Mouse (Mus musculus) MEL (cell line): Measurements from ENCODE around the gene Lhfpl2. TPM values are rescaled to one million over a fixed set of nuclear protein-coding genes. Genes with fewer than 3 reads are reported as not detected.

Source experiments
- DNase-seq: peaks from one replicate; pipeline ENCODE4 v3.0.0; 2011; ENCODE audit warnings: low read depth, low spot score
- H3K27ac ChIP-seq: 2 replicates; pipeline ENCODE4 v1.5.1; 2012; ENCODE audit warnings: low read depth, mild to moderate bottlenecking, control low read depth, low read length, moderate library complexity; ENCODE audit not compliant: control insufficient read depth
- H3K27me3 ChIP-seq, 2 experiments: fragments of 150-350 bp in 1 of 2; sonication (generic) in 1 of 2; 2 replicates each; pipeline ENCODE4 v1.6.1; 2012; ENCODE audit warnings: low read length in 2 of 2, mild to moderate bottlenecking in 2 of 2, improper control_type of control experiment in 1 of 2, moderate library complexity in 1 of 2; ENCODE audit not compliant: insufficient read depth in 2 of 2, control insufficient read depth in 1 of 2
- H3K36me3 ChIP-seq, 2 experiments: 2 replicates each; pipeline ENCODE4 v1.6.1; 2012 to 2014; ENCODE audit warnings: low read length in 2 of 2, improper control_type of control experiment in 1 of 2, inconsistent platforms in 1 of 2, mild to moderate bottlenecking in 1 of 2; ENCODE audit not compliant: insufficient read depth in 2 of 2, control insufficient read depth in 1 of 2
- H3K4me1 ChIP-seq, 2 experiments: fragments of 150-350 bp in 1 of 2; sonication (generic) in 1 of 2; 2 replicates each; pipeline ENCODE4 v1.6.1; 2012; ENCODE audit warnings: low read length in 2 of 2, improper control_type of control experiment in 1 of 2, mild to moderate bottlenecking in 1 of 2; ENCODE audit not compliant: insufficient read depth in 2 of 2, control insufficient read depth in 1 of 2
- H3K4me3 ChIP-seq, 2 experiments: fragments of 150-350 bp in 1 of 2; sonication (generic) in 1 of 2; 2 replicates each; pipeline ENCODE4 v1.5.1; 2012; ENCODE audit warnings: low read depth in 2 of 2, low read length in 2 of 2, mild to moderate bottlenecking in 2 of 2, moderate library complexity in 2 of 2, control low read depth in 1 of 2, improper control_type of control experiment in 1 of 2; ENCODE audit not compliant: control insufficient read depth in 1 of 2, insufficient read depth in 1 of 2
- H3K79me2 ChIP-seq: 2 replicates; pipeline ENCODE4 v1.6.1; 2012; ENCODE audit warnings: mild to moderate bottlenecking, low read length, moderate library complexity; ENCODE audit not compliant: control insufficient read depth, poor library complexity, insufficient read depth
- H3K9ac ChIP-seq: 2 replicates; pipeline ENCODE4 v1.6.1; 2012; ENCODE audit warnings: low read depth, mild to moderate bottlenecking, control low read depth, low read length, moderate library complexity; ENCODE audit not compliant: control insufficient read depth, poor library complexity, severe bottlenecking
- H3K9me3 ChIP-seq: fragments of 150-350 bp; sonication (generic); replicated peaks from 2 replicates; pipeline ENCODE4 v1.6.1; 2012; ENCODE audit warnings: mild to moderate bottlenecking, low read length, improper control_type of control experiment, moderate library complexity; ENCODE audit not compliant: insufficient read depth
- CTCF ChIP-seq, 3 experiments: IDR thresholded peaks in 2 of 3; conservative IDR thresholded peaks in 1 of 3; 2 replicates each; pipeline ENCODE4 v1.5.1; 2011 to 2012; ENCODE audit warnings: low read length in 3 of 3, low read depth in 2 of 3, mild to moderate bottlenecking in 2 of 3, improper control_type of control experiment in 1 of 3, inconsistent platforms in 1 of 3, mixed read lengths in 1 of 3, moderate library complexity in 1 of 3; ENCODE audit not compliant: control insufficient read depth in 1 of 3, insufficient read depth in 1 of 3, poor library complexity in 1 of 3, severe bottlenecking in 1 of 3
- GABPA ChIP-seq: IDR thresholded peaks from 2 replicates; pipeline ENCODE4 v1.6.1; 2012; ENCODE audit warnings: low read depth, mild to moderate bottlenecking, inconsistent platforms, low read length, improper control_type of control experiment, moderate library complexity
- GATA1 ChIP-seq: IDR thresholded peaks from 2 replicates; pipeline ENCODE4 v1.6.1; 2011; ENCODE audit warnings: low read depth, low read length, improper control_type of control experiment
- JUND ChIP-seq: IDR thresholded peaks from 2 replicates; pipeline ENCODE4 v1.6.1; 2011; ENCODE audit warnings: low read depth, mild to moderate bottlenecking, improper control_type of control experiment, low read length
- KAT2A ChIP-seq: conservative IDR thresholded peaks from 2 replicates; pipeline ENCODE4 v1.6.1; 2012; ENCODE audit warnings: low read depth, low read length, improper control_type of control experiment, inconsistent platforms
- RAD21 ChIP-seq: IDR thresholded peaks from 2 replicates; pipeline ENCODE4 v1.6.1; 2011; ENCODE audit warnings: mild to moderate bottlenecking, low read depth, low read length, improper control_type of control experiment
- SMC3 ChIP-seq: IDR thresholded peaks from 2 replicates; pipeline ENCODE4 v1.6.1; 2011; ENCODE audit warnings: low read depth, low read length, improper control_type of control experiment
- TAL1 ChIP-seq: IDR thresholded peaks from 2 replicates; pipeline ENCODE4 v1.6.1; 2012; ENCODE audit warnings: mild to moderate bottlenecking, inconsistent platforms, low read length, moderate library complexity, mixed read lengths
- ZC3H11A ChIP-seq: IDR thresholded peaks from 2 replicates; pipeline ENCODE4 v1.6.1; 2012; ENCODE audit warnings: low read depth, mild to moderate bottlenecking, inconsistent platforms, low read length, improper control_type of control experiment
- polyA plus RNA-seq, 2 experiments: library from polyadenylated mRNA; stranded (reverse) in 1 of 2; unstranded in 1 of 2; fragments of >175 nt in 1 of 2; fragments of >200 nt in 1 of 2; gene quantifications; 2 replicates each; pipeline versions ENCODE4 v1.2.1 to v1.2.4; 2012; ENCODE audit warnings: low replicate concordance in 2 of 2, low read depth in 1 of 2; ENCODE audit not compliant: insufficient read length in 2 of 2, insufficient read depth in 1 of 2, missing spikeins in 1 of 2
- total RNA-seq: library from RNA; depleted of rRNA; stranded (reverse); fragments of 300-350 nt; gene quantifications from 2 replicates; pipeline ENCODE4 v1.2.3, GENCODE M21; 2012

Gene Lhfpl2
- total and polyA plus RNA-seq, 3 experiments: 24.5 to 30.2 TPM; not detected in 1

GRCm38 (mm10) chr13:94205234-94205633, 147.6 kb downstream of the Lhfpl2 start:
- peak; percentile 71 for DNase-seq
- no peaks in the 10 kb centered on the region for H3K4me1 ChIP-seq
- TF ChIP-seq SMC3: peak; percentile 83
- TF ChIP-seq CTCF (IDR thresholded peaks at IDR 0.05 in 2 of 3, conservative IDR thresholded peaks at IDR 0.05 in 1 of 3; ENCODE audit: control insufficient read depth in 1 of 3, insufficient read depth in 1 of 3, low read depth in 2 of 3, low read length in 3 of 3, poor library complexity in 1 of 3, severe bottlenecking in 1 of 3): peak; percentile 59 to 84 (median 79)
- TF ChIP-seq ZC3H11A: peak; percentile 83
- peak; percentile 70; the same call in 1 of the 2 replicates for TF ChIP-seq JUND
- TF ChIP-seq RAD21: peak; percentile 90
- no peak for TF ChIP-seq GATA1
- TF ChIP-seq GABPA: no peak
- H3K27ac ChIP-seq: no peak overlapping the region
- no peaks in the 10 kb centered on the region for H3K79me2 ChIP-seq
- H3K9me3 ChIP-seq: no peaks in the 10 kb centered on the region
- H3K9ac ChIP-seq: no peak overlapping the region
- H3K4me3 ChIP-seq: no peak overlapping the region
- H3K27me3 ChIP-seq: no peaks in the 10 kb centered on the region
- H3K36me3 ChIP-seq: no peaks in the 10 kb centered on the region

GRCm38 (mm10) chr13:94207973-94208372, 150.4 kb downstream of the Lhfpl2 start:
- H3K27ac ChIP-seq: no peak overlapping the region
- no peaks in the 10 kb centered on the region for H3K9me3 ChIP-seq
- H3K4me1 ChIP-seq: no peaks in the 10 kb centered on the region
- H3K79me2 ChIP-seq: no peaks in the 10 kb centered on the region
- no peak for TF ChIP-seq KAT2A
- TF ChIP-seq, all 39 proteins: peak for 0
- no peak overlapping the region for H3K4me3 ChIP-seq
- H3K36me3 ChIP-seq: no peaks in the 10 kb centered on the region
- no peaks in the 10 kb centered on the region for H3K27me3 ChIP-seq
- no peak overlapping the region for H3K9ac ChIP-seq
- DNase-seq: no peak

- TF ChIP-seq RAD21 (peak; percentile 60), KAT2A (no peak), SMC3 (0 out of 2 replicates have a peak, but pooled peaks have one; percentile 33), CTCF (IDR thresholded peaks at IDR 0.05 in 2 of 3, conservative IDR thresholded peaks at IDR 0.05 in 1 of 3; ENCODE audit: control insufficient read depth in 1 of 3, insufficient read depth in 1 of 3, low read depth in 2 of 3, low read length in 3 of 3, poor library complexity in 1 of 3, severe bottlenecking in 1 of 3) (peak; percentile 48 to 53 (median 52)), TAL1 (no peak)
- Histone ChIP-seq H3K79me2 (no peaks in the 10 kb centered on the region), H3K36me3 (no peaks in the 10 kb centered on the region), H3K9me3 (no peaks in the 10 kb centered on the region), H3K4me3 (no peak overlapping the region), H3K27me3 (no peaks in the 10 kb centered on the region), H3K27ac (no peak overlapping the region), H3K4me1 (no peaks in the 10 kb centered on the region), H3K9ac (no peak overlapping the region)
- peak; percentile 21 for DNase-seq
Observed at GRCm38 (mm10) chr13:94208892-94209291, 151.3 kb downstream of the Lhfpl2 start.
